Mouse (Mus musculus) spleen, adult 18-20 months (tissue): ENCODE data around the gene Mob2.

Experiments
- DNase-seq, 2 experiments: peaks; one replicate each; pipeline ENCODE4 v3.0.0; 2022; ENCODE audit warnings: mixed read lengths in 2 of 2

Gene Mob2

GRCm38 (mm10) chr7:142060931-142061565 lies at the start of gene Mob2:
Gene Mob2, minus strand, starts transcription at chr7:142061065.
- peak; percentile 77 to 86 for DNase-seq

- DNase-seq, result no peak
Measured at GRCm38 (mm10) chr7:142104747-142105146, 43.9 kb upstream of the Mob2 start.

- DNase-seq, result peak; percentile 43 to 73
Measured at GRCm38 (mm10) chr7:142097776-142098175, 36.9 kb upstream of the Mob2 start.

GRCm38 (mm10) chr7:142096701-142097100 lies 35.8 kb upstream of the Mob2 start:
- DNase-seq, result no peak

- DNase-seq, result peak; percentile 51 to 67
Measured at GRCm38 (mm10) chr7:142095183-142095931, 34.5 kb upstream of the Mob2 start, which contains the start of gene Dusp8. Gene Dusp8, minus strand, starts transcription at chr7:142095843.

- no peak for DNase-seq
Measured at GRCm38 (mm10) chr7:142094301-142095143, 33.7 kb upstream of the Mob2 start.

GRCm38 (mm10) chr7:142093696-142094240 lies 32.9 kb upstream of the Mob2 start:
- no peak for DNase-seq

- DNase-seq, result no peak
Measured at GRCm38 (mm10) chr7:142092991-142093390, 32.1 kb upstream of the Mob2 start.

GRCm38 (mm10) chr7:142091848-142092247 lies 31.0 kb upstream of the Mob2 start:
- no peak for DNase-seq

GRCm38 (mm10) chr7:142089648-142090447 lies 29.0 kb upstream of the Mob2 start:
- no peak for DNase-seq

- DNase-seq, result no peak
Measured at GRCm38 (mm10) chr7:142088886-142089285, 28.0 kb upstream of the Mob2 start.

- no peak for DNase-seq
Measured at GRCm38 (mm10) chr7:142087069-142087652, 26.3 kb upstream of the Mob2 start.

GRCm38 (mm10) chr7:142086159-142086905 lies 25.5 kb upstream of the Mob2 start:
- DNase-seq, result no peak

- no peak for DNase-seq
Measured at GRCm38 (mm10) chr7:142084820-142085219, 24.0 kb upstream of the Mob2 start.

- DNase-seq, result no peak
Measured at GRCm38 (mm10) chr7:142084395-142084794, 23.5 kb upstream of the Mob2 start.

GRCm38 (mm10) chr7:142083588-142084317 lies 22.9 kb upstream of the Mob2 start:
- DNase-seq, result no peak

- no peak for DNase-seq
Measured at GRCm38 (mm10) chr7:142082607-142083006, 21.7 kb upstream of the Mob2 start.

GRCm38 (mm10) chr7:142082179-142082578 lies 21.3 kb upstream of the Mob2 start:
- no peak for DNase-seq

- DNase-seq, result no peak
Measured at GRCm38 (mm10) chr7:142081736-142082135, 20.9 kb upstream of the Mob2 start.

GRCm38 (mm10) chr7:142080876-142081275 lies 20.0 kb upstream of the Mob2 start:
- DNase-seq, result no peak
